Mouse (Mus musculus) heart, embryonic 16.5 days (tissue): ENCODE data around the gene Il17rd. TPM values are rescaled to one million over a fixed set of nuclear protein-coding genes. Genes with fewer than 3 reads are reported as not detected.

ENCODE experiments used
- ATAC-seq: fragments of 200-750 bp; cut with Nextera tagmentation; replicated peaks from 2 replicates; pipeline ENCODE4 v1.8.0; 2017; ENCODE audit warnings: moderate number of reproducible peaks; ENCODE audit not compliant: insufficient read depth, low FRiP score; ENCODE audit errors: extremely low read depth
- H3K27ac ChIP-seq: fragments of 300-500 bp; sonication (generic); 2 replicates; pipeline ENCODE4 v1.5.1; 2014; ENCODE audit warnings: mild to moderate bottlenecking, low read length, control low read depth, moderate library complexity
- H3K27me3 ChIP-seq: fragments of 300-500 bp; sonication (generic); 2 replicates; pipeline ENCODE4 v1.6.1; 2014; ENCODE audit warnings: low read length, mixed read lengths; ENCODE audit not compliant: control insufficient read depth, insufficient read depth
- H3K36me3 ChIP-seq: fragments of 300-500 bp; sonication (generic); 2 replicates; pipeline ENCODE4 v1.6.1; 2014; ENCODE audit not compliant: control insufficient read depth, insufficient read depth
- H3K4me1 ChIP-seq: fragments of 300-500 bp; sonication (generic); 2 replicates; pipeline ENCODE4 v1.6.1; 2014; ENCODE audit warnings: low read length, mixed read lengths; ENCODE audit not compliant: control insufficient read depth, insufficient read depth
- H3K4me2 ChIP-seq: fragments of 300-500 bp; sonication (generic); 2 replicates; pipeline ENCODE4 v1.6.1; 2014; ENCODE audit warnings: low read depth, mild to moderate bottlenecking, control low read depth, low read length
- H3K4me3 ChIP-seq: fragments of 300-500 bp; sonication (generic); 2 replicates; pipeline ENCODE4 v1.5.1; 2014; ENCODE audit warnings: mild to moderate bottlenecking, control low read depth, low read length
- H3K9ac ChIP-seq: fragments of 300-500 bp; sonication (generic); 2 replicates; pipeline ENCODE4 v1.6.1; 2014; ENCODE audit warnings: low read length, control low read depth
- H3K9me3 ChIP-seq: fragments of 300-500 bp; sonication (generic); replicated peaks from 2 replicates; pipeline ENCODE4 v1.6.1; 2016; ENCODE audit warnings: low read length; ENCODE audit not compliant: control insufficient read depth
- WGBS: fragments of 180-500 bp; shearing (Covaris S2); extraction: QIAGEN DNeasy Blood & Tissue Kit; methylation state at CpG from one replicate; pipeline ENCODE4 v1.1.7; 2014; 5-methylcytosine and 5-hydroxymethylcytosine counted together
- polyA plus RNA-seq: library from polyadenylated mRNA; unstranded; fragments of >200 nt; fragmentation: Nextera tagmentation; extraction: Ambion mirVana; gene quantifications from 2 replicates; pipeline ENCODE4 v1.2.1, GENCODE M21; 2015

Gene Il17rd
- polyA plus RNA-seq, 1 experiment from 2014 or later = 0.92 TPM

GRCm38 (mm10) chr14:27071985-27072384, 33.2 kb downstream of the Il17rd start:
- H3K4me1 ChIP-seq = peaks cover 50% of the 10 kb centered on the region
- 7% methylated on average over 3 of the region's 3 CpGs for WGBS
- H3K36me3 ChIP-seq = no peaks in the 10 kb centered on the region
- H3K9me3 ChIP-seq = no peaks in the 10 kb centered on the region
- H3K27me3 ChIP-seq = no peaks in the 10 kb centered on the region
- no peak for ATAC-seq
- no peak overlapping the region for H3K4me2 ChIP-seq
- no peak overlapping the region for H3K9ac ChIP-seq
- H3K4me3 ChIP-seq = no peak overlapping the region
- H3K27ac ChIP-seq = no peak overlapping the region

GRCm38 (mm10) chr14:27075084-27075483, 36.3 kb downstream of the Il17rd start:
- ATAC-seq = no peak
- no peaks in the 10 kb centered on the region for H3K36me3 ChIP-seq
- H3K27ac ChIP-seq = 0 out of 2 replicates have a peak overlapping the region, but pooled peaks have one; percentile 4
- H3K4me1 ChIP-seq = peaks cover 45% of the 10 kb centered on the region
- H3K9me3 ChIP-seq = no peaks in the 10 kb centered on the region
- H3K4me2 ChIP-seq = no peak overlapping the region
- H3K4me3 ChIP-seq = no peak overlapping the region
- no peaks in the 10 kb centered on the region for H3K27me3 ChIP-seq
- 65% methylated on average over 6 of the region's 6 CpGs for WGBS
- no peak overlapping the region for H3K9ac ChIP-seq

DNA sequence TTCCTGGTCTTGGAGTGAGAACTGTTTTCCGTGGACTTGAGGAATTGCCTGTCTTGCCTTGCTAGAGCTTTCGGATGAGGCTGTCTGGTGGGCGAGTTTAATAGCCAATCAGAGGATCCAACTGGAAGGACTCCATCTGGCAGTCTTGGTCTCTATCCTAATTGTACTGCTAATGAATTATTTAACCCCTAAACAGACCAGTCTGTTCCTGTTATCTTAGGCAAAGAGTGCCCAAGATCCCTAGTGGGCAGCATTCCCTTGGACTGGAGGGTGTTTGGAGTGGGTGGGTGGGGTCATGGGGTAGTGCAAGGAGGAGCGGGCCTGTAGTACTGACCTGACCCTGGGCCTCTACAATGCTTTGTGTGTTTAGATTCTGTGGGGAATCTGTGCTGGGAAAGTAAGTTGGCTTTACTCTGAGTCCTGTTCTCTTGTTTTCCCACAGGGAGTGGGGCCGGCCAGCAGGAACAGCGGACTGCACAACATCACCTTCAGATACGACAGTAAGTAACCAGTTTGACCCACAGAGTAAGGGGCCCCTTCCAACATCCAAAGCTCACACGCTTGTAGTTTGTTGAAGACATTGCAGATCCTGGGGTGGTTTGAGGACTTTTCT, 37.3 kb downstream of the Il17rd start:
- H3K27ac ChIP-seq = peak overlapping the region; percentile 89
- H3K9me3 ChIP-seq = no peaks in the 10 kb centered on the region
- peaks cover 38% of the 10 kb centered on the region for H3K4me1 ChIP-seq
- WGBS = 55% methylated on average over 8 of the region's 8 CpGs
- no peaks in the 10 kb centered on the region for H3K27me3 ChIP-seq
- peak; percentile 53 for ATAC-seq
- no peak overlapping the region for H3K4me2 ChIP-seq
- no peak overlapping the region for H3K9ac ChIP-seq
- H3K36me3 ChIP-seq = no peaks in the 10 kb centered on the region
- H3K4me3 ChIP-seq = no peak overlapping the region

GRCm38 (mm10) chr14:27076522-27076920, 37.8 kb downstream of the Il17rd start:
- peak; percentile 81 for ATAC-seq
- no peaks in the 10 kb centered on the region for H3K9me3 ChIP-seq
- 22% methylated on average over 2 of the region's 2 CpGs for WGBS
- H3K27me3 ChIP-seq = no peaks in the 10 kb centered on the region
- no peak overlapping the region for H3K9ac ChIP-seq
- H3K4me2 ChIP-seq = 0 out of 2 replicates have a peak overlapping the region, but pooled peaks have one; percentile 14
- no peak overlapping the region for H3K4me3 ChIP-seq
- H3K27ac ChIP-seq = peak overlapping the region; percentile 89
- peaks cover 35% of the 10 kb centered on the region for H3K4me1 ChIP-seq
- no peaks in the 10 kb centered on the region for H3K36me3 ChIP-seq

GRCm38 (mm10) chr14:27081536-27082275, 43.0 kb downstream of the Il17rd start:
- 66% methylated on average over 5 of the region's 5 CpGs for WGBS
- no peaks in the 10 kb centered on the region for H3K36me3 ChIP-seq
- no peak for ATAC-seq

GRCm38 (mm10) chr14:27085471-27085870, 46.7 kb downstream of the Il17rd start:
- Histone ChIP-seq H3K9me3 (no peaks in the 10 kb centered on the region), H3K36me3 (no peaks in the 10 kb centered on the region), H3K4me1 (no peaks in the 10 kb centered on the region), H3K27ac (no peak overlapping the region), H3K4me3 (no peak overlapping the region), H3K27me3 (no peaks in the 10 kb centered on the region), H3K9ac (no peak overlapping the region), H3K4me2 (no peak overlapping the region)
- ATAC-seq = no peak
- WGBS = 69% methylated on average over 5 of the region's 5 CpGs

More at GRCm38 (mm10) chr14:27081536-27082275, 43.0 kb downstream of the Il17rd start:
- Histone ChIP-seq H3K27ac (no peak overlapping the region), H3K4me3 (no peak overlapping the region), H3K9ac (no peak overlapping the region), H3K4me2 (no peak overlapping the region), H3K9me3 (no peaks in the 10 kb centered on the region), H3K4me1 (peaks cover 8% of the 10 kb centered on the region), H3K27me3 (no peaks in the 10 kb centered on the region)

DNA sequence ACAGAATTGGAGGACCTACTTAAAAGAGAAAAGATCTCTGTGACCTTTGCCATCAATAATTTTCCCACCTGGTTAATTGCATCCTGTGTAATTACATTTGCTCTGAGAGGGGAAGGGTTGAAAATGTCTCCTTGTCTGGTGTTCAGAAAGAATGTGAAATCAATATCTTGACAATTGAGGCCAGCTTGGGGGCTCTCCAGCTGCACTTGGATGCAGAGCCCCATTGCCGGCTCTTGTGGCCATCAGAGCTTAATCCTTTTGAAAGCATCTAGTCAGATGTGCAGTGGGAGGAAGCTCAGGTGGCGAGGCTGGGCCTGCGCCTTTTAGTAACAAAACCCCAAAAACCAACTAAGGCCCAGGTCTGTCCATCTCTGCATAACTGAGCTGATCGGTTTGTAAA, 47.3 kb downstream of the Il17rd start:
- no peak overlapping the region for H3K4me3 ChIP-seq
- H3K27ac ChIP-seq = no peak overlapping the region
- WGBS = 79% methylated on average over 4 of the region's 4 CpGs
- H3K36me3 ChIP-seq = no peaks in the 10 kb centered on the region
- H3K4me2 ChIP-seq = no peak overlapping the region
- H3K4me1 ChIP-seq = no peaks in the 10 kb centered on the region
- no peak overlapping the region for H3K9ac ChIP-seq
- ATAC-seq = no peak
- H3K27me3 ChIP-seq = no peaks in the 10 kb centered on the region
- H3K9me3 ChIP-seq = no peaks in the 10 kb centered on the region

GRCm38 (mm10) chr14:27094247-27094646, 55.5 kb downstream of the Il17rd start:
- no peak overlapping the region for H3K9ac ChIP-seq
- no peak overlapping the region for H3K4me3 ChIP-seq
- no peaks in the 10 kb centered on the region for H3K27me3 ChIP-seq
- H3K4me2 ChIP-seq = no peak overlapping the region
- ATAC-seq = no peak
- no peaks in the 10 kb centered on the region for H3K4me1 ChIP-seq
- WGBS = 80% methylated on average over 5 of the region's 5 CpGs
- H3K27ac ChIP-seq = no peak overlapping the region
- H3K36me3 ChIP-seq = no peaks in the 10 kb centered on the region
- no peaks in the 10 kb centered on the region for H3K9me3 ChIP-seq

GRCm38 (mm10) chr14:27096133-27096532, 57.4 kb downstream of the Il17rd start:
- no peak overlapping the region for H3K4me2 ChIP-seq
- no peak overlapping the region for H3K9ac ChIP-seq
- no peak overlapping the region for H3K4me3 ChIP-seq
- H3K4me1 ChIP-seq = no peaks in the 10 kb centered on the region
- H3K9me3 ChIP-seq = no peaks in the 10 kb centered on the region
- no peaks in the 10 kb centered on the region for H3K27me3 ChIP-seq
- H3K36me3 ChIP-seq = peaks cover 4% of the 10 kb centered on the region; the same call in 1 of the 2 replicates
- no peak for ATAC-seq
- 72% methylated on average over 9 of the region's 9 CpGs for WGBS
- H3K27ac ChIP-seq = no peak overlapping the region
